Mouse (Mus musculus): Measurements from ENCODE around the gene Gm10974. TPM values are rescaled to one million over a fixed set of nuclear protein-coding genes. Genes with fewer than 3 reads are reported as not detected.

Gene Gm10974
- polyA plus RNA-seq (2021; fragmentation: Nextera tagmentation) = not detected in 2 replicates
- long read RNA-seq, experiment 1 = 0 reads
- long read RNA-seq, experiment 2 = 0 reads

DNA sequence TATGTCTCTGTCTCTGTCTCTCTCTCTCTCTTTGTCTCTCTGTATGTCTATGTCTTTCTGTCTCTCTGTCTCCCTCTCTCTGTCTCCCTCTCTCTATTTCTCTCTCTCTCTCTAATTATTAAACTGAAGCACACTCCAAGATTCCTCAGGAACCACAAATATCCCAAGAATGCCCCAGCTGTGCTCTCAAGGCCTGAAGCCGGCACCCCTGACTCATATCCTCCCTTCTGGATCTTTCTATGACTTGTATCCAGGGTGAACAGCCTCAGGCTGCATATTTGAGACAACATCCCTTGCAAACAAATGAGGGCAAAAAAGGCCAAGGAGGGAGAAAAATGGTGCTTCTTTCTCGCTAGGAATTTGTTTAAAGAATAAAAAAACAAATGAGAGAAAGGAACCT lies at the start of gene Gm10974:
TSS of gene Gm10974 (plus strand) at position 2 of the 400 bp plus-strand sequence.

DNA sequence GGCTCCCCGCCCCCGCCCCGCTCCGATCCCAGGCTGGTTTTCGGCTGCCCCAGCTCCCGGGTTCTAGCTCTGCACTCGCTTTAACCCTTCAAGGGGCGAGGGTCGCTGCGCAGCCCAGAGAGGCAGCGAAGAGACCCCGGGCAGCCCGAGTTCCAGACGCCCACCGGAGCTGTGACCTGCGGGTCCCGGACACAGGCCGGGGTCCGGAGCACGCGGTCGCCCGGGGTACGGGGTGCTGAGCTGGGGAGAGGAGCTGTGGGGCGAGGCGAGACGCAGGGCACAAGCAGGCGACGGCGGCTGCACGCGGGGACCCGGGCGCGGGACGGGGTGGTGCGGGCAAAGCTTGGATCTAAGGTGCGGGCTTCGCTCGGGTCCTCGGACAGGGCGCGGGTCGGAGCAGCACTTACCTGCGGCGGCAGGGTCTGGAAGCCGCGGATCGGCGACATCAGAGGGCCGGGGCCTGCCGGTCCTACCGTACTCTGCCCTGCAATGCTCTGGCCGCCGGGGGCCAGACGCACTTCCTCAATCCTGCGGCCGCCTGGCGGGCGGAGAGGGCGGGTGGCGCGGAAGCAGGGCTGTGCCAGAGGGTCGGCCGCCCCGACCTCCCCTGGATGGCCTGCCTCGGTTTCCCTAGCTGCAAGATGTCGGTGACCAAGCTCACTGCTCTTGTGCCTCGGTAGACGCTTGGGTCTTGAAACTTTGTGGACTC lies 22.3 kb downstream of the Gm10974 start, which contains the start of gene Lrrk1:
TSS of gene Lrrk1 (minus strand) at position 538 of the 709 bp plus-strand sequence.

DNA sequence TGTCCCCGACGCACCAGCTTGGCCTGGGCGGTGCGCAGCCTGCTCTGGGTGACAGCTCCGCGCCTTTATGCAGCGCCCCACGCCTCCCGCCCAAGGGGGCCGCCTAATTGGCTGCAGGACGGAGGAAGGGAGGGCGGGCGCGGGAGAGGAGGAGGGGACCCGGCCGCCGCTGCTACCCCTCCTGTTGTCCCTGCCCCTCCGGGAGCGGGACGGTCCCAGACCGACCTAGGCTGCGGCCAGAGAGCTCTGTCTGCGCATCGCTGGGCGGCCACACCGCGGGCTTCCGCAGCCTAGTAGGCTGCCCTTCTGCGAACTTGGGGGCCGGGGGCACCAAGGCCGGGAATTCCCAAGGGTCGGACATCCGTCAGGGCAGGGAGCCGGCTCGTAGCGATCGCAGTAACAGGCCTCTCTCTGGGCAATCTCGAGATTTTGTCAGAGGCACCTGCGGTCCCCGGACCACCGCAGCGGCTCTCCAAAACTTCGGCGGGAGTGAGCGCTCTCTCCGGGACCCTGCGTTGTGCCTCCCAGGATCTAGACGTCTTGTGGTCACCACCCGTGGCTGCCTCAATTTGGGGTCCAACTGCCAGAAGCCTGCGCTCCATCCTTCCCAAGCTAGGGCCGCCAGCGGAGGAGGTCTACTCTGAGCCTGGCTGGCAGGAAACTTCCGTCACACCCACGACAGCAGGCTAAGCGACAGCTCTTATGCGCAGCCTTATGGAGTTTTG lies 61.9 kb downstream of the Gm10974 start, which contains the start of gene Aldh1a3:
TSS of gene Aldh1a3 (minus strand) at position 81 of the 725 bp plus-strand sequence.

Small RNA genes within 50 kb of the gene (microRNA-seq; reads per million reads assigned to microRNA genes)
- gene Mir7057 = not detected

Other genes starting within 250 kb of the Gm10974 start
- gene Lrrk1, start 22.4 kb downstream of the Gm10974 start, polyA plus RNA-seq (2021; fragmentation: Nextera tagmentation) = 0.35 and 0.50 TPM in 2 replicates
- 1.2 and 1.3 TPM in 2 replicates for gene Aldh1a3, start 61.6 kb downstream of the Gm10974 start, polyA plus RNA-seq (2021; fragmentation: Nextera tagmentation)

Data from layer of hippocampus, adult 6 months (tissue).